Mouse (Mus musculus): ENCODE data around the gene Nrip2.
A peak's percentile ranks its signal among the peaks of the same experiment; 100 is the strongest.

Nrip2 gene

DNA sequence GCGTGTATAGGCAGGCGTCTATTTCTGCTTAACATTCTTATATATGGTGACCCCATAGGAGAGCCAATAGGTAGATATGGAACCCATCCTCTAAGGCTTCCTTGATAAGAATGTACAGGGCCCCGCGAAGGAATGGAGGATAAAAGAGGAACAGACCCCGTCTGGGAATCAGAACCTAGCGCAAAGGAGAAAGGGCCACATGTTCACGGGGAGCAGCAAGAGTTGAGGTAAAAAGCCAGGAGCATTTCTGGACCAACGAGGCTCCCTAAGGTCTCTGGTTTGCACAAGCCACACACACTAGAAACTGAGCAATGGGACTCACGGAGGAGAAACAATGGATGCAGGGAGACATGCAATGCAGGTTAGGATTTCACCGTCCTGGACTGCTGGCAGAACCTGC is 38.2 kb downstream of the Nrip2 start:
- DNase-seq (ENCODE audit: low read depth, low spot score): no peak

DNA sequence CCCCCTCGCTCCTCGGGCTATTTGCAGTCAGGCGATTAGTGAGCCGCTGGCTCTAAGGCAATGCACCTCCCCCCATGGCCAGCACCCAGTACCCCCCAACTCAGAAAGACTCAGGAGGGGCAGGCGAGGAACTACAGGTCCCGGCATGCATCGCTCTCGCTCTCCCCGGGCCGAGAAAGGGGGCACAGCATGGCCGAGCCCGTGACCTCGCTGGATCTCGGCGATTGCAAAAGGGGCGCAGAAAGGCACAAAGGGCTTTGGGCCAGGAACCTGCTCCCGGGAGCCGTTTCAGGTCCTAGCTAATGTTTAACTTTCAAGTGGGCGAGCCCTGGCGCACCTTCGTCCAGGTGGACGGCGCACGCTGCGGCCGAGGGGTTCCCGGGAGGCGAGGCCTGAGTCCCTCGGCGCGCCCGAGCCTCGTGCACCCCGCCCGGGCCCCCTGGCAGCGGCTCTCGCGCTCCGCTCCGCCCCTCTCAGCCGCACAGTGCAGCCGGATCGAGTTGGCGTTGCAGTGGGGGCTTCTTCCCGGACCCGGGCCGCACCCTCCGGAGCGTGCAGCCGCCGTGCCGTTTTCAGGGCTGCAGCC is 38.7 kb downstream of the Nrip2 start:
- DNase-seq (ENCODE audit: low read depth, low spot score): peak; percentile 49

DNA sequence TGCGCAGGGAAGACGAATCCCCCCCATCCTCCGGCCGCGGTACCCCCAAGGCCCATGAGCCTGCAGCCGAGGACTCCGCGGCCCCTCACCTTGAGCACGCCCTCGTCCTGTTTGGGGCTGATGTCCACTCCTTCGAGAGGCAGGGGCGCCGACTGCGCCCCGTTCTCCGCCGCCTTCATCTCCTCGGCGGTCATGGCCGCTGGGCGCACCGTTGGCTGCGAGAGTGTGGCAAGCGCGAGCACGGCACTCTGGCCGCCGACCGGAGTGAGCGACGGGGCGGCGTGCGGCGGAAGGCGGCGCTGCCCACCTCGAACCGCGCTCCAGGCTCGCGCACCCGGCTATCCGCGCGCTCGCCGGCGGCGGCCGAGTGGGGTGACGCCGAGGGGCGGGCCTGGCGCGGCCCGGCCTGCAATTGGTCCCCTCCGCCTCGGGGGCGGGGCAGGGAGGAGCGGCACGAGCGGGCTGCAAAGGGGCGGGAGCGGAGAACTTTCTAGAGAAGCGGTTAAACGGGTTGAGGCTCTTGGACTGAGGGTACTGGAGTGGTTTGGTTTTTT is 39.3 kb downstream of the Nrip2 start, which contains the start of gene Fkbp4:
Fkbp4 (minus strand) TSS at position 361 of the 554 bp plus-strand sequence.
- DNase-seq (ENCODE audit: low read depth, low spot score): peak; percentile 93

DNA sequence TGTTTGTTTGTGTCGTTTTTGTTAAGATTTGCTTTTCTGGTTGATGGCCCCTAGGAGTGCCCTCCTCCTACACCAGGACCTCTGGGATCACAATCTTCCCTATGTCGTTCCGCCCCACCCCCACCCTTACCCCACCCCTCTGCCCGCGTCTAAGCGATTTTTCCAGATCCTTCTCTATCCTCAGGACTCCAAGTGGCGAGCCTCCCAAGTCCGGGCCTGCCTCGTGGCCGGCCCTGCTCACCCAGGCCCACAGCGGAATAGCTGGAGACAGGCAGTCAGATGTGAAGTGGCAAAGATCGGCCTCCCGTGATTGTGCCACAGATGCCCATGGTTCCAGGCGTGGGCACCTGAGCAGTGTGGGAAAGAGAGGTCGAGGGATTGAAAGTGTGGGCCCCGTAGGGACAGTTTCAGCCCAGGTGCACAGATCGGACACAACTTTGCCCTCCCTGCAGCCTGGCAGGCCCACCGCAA is 39.8 kb downstream of the Nrip2 start:
- DNase-seq (ENCODE audit: low read depth, low spot score): no peak

DNA sequence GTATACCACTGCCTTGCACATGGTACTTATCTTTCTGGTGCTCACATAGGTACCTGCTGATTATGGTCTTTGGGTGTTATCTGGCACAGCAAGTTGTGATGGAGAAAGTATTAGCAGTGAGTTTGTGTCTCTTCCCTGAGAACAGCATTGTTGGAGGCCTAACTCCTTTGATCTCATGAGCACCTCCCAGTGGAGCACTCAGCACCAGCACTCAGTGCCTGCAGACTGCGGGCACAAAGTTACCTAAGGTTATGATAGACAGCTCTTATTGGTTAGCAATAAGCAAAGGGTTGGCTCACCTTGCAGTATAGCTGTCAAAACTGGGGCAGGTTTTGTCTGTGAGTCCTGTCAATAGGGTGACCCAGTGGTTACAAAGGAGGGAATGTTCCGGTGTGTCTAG is 41.1 kb downstream of the Nrip2 start:
- DNase-seq (ENCODE audit: low read depth, low spot score): peak; percentile 16

DNA sequence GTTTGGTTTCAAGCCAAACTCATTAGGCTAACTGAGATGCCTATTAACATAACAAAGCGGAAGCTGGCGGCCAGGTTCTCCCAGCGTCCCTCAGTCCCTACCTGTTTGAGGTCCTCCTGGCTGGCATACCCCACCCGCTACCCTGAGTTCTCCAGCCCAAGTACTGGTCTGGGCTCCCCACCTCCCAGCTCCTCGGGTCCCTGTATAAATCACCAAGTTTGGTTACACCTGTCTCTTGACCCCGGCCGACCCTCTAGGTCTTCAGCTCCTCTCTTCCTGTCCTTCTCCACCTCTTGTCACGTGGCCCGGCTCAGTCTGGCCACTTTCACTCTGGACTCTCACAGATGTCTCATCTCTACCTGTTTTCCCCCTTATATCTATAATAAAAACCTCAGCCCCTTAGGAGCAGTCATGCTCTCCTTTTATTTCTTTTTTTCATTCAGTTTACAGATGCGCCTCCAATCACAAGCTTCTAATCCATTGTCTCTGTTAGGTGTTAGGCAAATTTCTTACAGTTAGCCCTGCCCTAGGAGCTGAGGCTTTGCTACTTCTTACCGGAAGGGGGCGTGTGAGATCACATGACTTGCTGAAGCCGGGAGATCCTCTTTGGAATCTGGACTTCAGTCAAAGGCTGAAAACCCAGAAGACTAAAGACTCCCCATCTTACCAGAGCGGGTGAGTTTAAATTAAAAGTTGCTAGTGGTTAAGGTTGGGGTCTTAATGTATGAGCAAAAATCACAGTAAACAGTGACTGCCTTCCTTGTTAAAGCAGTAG is 46.9 kb downstream of the Nrip2 start:
- DNase-seq (ENCODE audit: low read depth, low spot score): peak; percentile 30

DNA sequence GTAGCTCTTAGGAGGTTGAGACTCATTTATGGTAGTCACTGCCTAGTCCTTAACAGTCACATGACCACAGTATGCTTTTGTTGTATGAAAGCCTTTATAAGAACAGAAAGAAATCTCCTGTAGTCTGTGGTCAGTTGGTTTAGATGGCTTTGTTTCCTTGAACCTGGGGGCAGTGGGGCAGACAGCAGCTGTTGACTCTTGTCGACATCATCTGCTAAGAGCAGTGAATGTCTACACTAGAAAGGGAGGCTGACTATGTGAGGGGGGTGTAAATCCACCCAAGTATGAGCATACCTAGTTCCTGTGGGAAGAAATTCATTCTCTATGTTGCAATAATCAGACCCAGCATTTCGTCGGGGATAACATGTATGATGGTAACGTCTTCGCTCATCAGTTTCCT is 48.0 kb downstream of the Nrip2 start:
- DNase-seq (ENCODE audit: low read depth, low spot score): no peak

DNA sequence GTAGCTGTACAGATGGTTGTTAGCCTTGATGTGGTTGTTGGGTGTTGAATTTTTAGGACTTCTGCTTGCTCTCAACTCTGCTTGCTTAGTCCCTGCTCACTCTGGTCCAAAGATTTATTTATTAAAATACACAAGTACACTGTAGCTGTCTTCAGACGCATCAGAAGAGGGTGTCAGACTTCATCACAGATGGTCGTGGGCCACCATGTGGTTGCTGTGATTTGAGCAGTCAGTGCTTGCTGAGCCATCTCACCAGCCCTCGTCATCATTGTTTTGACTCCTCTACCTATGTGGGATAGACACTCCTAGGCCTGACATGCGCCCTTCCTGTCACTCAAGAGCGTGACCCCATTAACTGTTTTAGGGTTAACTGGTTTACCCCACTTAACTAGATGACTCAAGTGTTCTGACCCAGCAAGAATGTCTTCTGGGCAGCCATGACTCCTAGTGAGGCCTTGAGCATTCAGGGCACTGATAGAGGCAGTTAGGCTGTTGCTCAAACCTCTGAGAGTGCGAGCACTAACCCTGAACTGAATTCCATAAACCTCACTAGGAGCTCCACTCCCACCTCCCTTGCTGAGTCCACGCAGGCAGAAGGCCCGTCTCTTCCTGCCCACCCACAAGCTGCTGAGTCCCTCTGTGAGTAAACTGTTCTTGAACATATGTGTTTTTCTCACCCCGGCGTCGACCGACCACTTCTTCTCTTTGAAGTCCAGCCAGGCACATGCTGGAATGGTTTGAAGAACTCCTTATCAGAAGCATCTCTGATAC is 56.9 kb downstream of the Nrip2 start:
- DNase-seq (ENCODE audit: low read depth, low spot score): no peak

DNA sequence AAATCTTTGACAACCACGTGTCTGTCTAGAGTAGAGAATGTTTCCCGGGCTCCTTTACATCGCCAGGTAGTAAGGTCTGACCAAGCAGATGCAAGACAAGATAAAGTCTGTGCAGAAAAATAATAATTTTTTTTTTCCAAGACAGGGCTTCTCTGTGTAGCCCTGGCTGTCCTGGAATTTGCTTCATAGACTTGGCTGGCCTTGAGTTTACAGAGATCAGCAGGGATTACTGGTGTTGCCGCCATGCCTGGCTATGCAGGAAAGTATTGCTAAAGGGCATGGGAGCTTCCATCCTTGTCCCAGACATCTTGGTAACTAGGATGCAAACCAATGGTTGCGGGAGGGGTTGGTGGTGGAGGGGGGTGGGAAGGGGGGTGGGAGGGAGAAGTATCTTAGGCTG is 58.1 kb downstream of the Nrip2 start:
- DNase-seq (ENCODE audit: low read depth, low spot score): no peak

DNA sequence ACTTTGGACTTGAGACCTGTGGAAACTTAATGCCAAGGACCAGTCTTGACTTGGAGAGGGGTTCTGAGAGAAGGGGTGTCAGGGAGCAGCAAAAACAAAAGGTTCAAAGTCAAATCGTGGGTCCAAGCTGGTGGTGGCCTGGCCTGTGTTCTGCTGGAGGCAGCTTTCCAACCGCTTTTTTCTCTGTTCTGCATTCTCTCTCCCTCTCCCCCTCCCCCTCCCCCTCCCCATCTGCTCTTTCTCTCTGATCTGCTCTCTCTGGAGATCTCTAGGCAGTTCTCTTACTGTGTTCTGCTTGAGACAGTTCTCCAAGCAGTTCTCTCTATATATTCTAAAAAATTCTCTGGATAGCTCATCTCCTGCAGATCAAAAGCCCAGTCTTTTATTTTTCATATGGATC is 61.2 kb downstream of the Nrip2 start:
- DNase-seq (ENCODE audit: low read depth, low spot score): no peak

DNA sequence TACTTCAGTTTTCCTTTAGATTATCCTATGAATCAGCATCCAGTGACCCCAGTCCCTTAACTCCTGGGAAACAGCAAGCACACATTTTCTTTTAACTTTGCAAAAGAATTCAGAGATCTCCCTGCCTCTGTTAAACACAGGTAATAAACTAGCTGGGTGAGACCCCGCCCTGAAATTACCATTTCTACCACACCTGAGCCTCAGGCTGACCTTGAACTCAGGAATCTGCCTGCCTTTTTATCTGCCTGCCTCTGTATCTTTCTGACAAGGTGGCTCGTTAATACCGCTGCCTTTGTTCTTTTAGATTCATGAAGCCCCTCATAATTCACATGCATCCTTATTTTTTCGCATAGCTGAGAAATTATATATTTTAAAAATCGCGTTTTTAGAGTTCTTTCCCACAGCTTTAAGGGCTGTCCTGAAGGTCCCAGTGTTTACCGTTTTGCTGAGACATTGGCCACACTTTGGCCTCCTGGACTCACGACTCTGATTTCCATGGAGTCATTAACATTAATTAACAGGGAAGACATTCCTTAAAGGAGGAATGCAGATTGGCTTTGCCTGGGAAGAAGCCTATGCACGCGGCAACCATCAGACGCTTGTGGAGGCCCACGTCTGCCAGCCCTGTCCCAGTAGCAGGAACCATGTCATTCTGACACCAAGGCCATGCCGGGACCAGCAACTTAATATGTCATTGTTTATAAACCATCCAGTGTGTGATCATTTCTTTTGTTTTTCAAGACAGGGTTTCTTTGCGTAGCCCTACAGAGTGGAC is 61.8 kb downstream of the Nrip2 start:
- no peak for DNase-seq (ENCODE audit: low read depth, low spot score)

DNA sequence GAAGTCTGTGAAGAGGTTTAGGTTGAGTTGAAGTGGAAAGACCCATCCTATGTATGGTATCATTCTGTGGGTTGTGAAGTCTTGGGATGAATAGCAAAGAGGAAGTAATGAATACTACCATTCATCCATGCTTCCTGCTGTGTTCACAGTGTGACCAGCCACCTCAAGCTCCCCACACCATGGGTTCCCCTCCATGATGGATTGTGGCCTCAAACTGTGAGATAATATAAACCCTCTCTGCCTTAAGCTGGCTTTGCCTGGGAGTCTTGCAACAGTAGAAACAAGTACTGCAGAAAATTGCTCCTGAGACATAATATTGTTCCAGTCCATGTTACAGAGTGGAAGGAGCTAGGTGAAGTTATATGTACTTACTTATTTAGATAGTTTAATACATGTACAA is 62.5 kb downstream of the Nrip2 start:
- DNase-seq (ENCODE audit: low read depth, low spot score): no peak

DNA sequence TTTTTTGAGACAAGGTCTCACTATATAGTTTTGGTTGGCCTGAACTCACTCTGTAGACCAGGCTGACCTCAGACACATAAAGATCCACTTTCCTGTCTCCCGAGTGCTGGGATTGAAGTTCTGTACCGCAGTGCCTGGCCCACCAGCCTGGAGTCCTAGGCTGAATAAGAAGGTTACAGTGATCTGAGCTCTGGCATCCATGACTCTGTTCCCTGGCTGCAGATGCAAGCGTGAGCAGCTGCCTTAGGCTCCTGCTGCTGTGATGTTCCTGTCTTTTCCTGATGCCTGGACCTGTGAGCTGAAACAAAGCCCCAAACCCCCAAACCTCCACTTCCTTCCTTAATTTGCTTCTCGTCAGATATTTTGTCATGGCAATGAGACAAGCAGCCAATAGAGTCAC is 65.9 kb downstream of the Nrip2 start:
- no peak for DNase-seq (ENCODE audit: low read depth, low spot score)
